Mouse (Mus musculus) forebrain, embryonic 15.5 days (tissue): ENCODE measurements around the gene Cacna2d3. TPM values are rescaled to one million over a fixed set of nuclear protein-coding genes. Genes with fewer than 3 reads are reported as not detected.

Experiments
- ATAC-seq: fragments of 200-750 bp; cut with Nextera tagmentation; replicated peaks from 2 replicates; pipeline ENCODE4 v1.8.0; 2017; ENCODE audit warnings: mild to moderate bottlenecking, moderate TSS enrichment, moderate library complexity
- H3K27ac ChIP-seq: fragments of 300-500 bp; sonication (generic); replicated peaks from 2 replicates; pipeline ENCODE4 v1.5.1; 2015; ENCODE audit warnings: mild to moderate bottlenecking, inconsistent platforms
- H3K27me3 ChIP-seq: fragments of 300-500 bp; sonication (generic); 2 replicates; pipeline ENCODE4 v1.6.1; 2015; ENCODE audit warnings: inconsistent platforms
- H3K36me3 ChIP-seq: fragments of 300-500 bp; sonication (generic); 2 replicates; pipeline ENCODE4 v1.6.1; 2015; ENCODE audit warnings: mild to moderate bottlenecking, inconsistent platforms
- H3K4me1 ChIP-seq: fragments of 300-500 bp; sonication (generic); 2 replicates; pipeline ENCODE4 v1.6.1; 2015; ENCODE audit warnings: inconsistent platforms
- H3K4me2 ChIP-seq: fragments of 300-500 bp; sonication (generic); replicated peaks from 2 replicates; pipeline ENCODE4 v1.6.1; 2015; ENCODE audit warnings: mild to moderate bottlenecking, inconsistent platforms
- H3K4me3 ChIP-seq: fragments of 300-500 bp; sonication (generic); 2 replicates; pipeline ENCODE4 v1.5.1; 2015; ENCODE audit warnings: mild to moderate bottlenecking, inconsistent platforms
- H3K9ac ChIP-seq: fragments of 300-500 bp; sonication (generic); replicated peaks from 2 replicates; pipeline ENCODE4 v1.6.1; 2015; ENCODE audit warnings: mild to moderate bottlenecking, inconsistent platforms
- H3K9me3 ChIP-seq: fragments of 300-500 bp; sonication (generic); 2 replicates; pipeline ENCODE4 v1.6.1; 2016; ENCODE audit warnings: inconsistent platforms
- WGBS: fragments of 180-500 bp; shearing (Covaris S2); methylation state at CpG from one replicate; pipeline ENCODE4 v1.1.7; 2015; ENCODE audit warnings: mixed read lengths; 5-methylcytosine and 5-hydroxymethylcytosine counted together
- polyA plus RNA-seq: library from polyadenylated mRNA; unstranded; fragments of >200 nt; fragmentation: Nextera tagmentation; extraction: Ambion mirVana; gene quantifications from 2 replicates; pipeline ENCODE4 v1.2.1, GENCODE M21; 2015

The Cacna2d3 gene
- polyA plus RNA-seq, 1 experiment from 2014 or later, result 28.1 TPM

- whole genome bisulfite sequencing, result 97% methylated on average over 1 of the region's 1 CpGs
- Histone ChIP-seq H3K27me3 (no peaks in the 10 kb centered on the region), H3K36me3 (no peaks in the 10 kb centered on the region), H3K4me2 (no peak overlapping the region), H3K4me1 (no peaks in the 10 kb centered on the region), H3K9me3 (no peaks in the 10 kb centered on the region), H3K27ac (no peak overlapping the region), H3K4me3 (no peak overlapping the region), H3K9ac (no peak overlapping the region)
- no peak for ATAC-seq
Measured at GRCm38 (mm10) chr14:28887373-28887772, 834.3 kb downstream of the Cacna2d3 start.

DNA sequence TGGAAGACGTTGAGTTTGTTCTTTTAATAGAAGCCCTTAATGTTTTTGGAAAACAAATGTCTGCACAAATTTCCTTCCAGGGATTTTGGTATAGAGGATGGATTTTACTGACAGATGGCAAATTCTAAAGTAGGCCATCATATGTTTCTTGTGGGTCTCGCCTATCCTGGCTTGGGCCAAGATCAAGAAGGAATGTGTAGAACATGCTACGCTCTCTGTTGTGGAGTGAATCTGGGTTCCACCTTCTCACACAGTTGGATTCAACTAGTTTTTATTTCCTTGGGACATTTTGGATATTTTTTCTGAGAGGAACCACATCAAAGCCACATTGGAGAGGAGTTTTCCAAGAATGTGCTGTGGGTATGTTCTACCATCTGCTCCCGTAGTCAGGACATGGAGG lies 835.0 kb downstream of the Cacna2d3 start:
- no peaks in the 10 kb centered on the region for H3K27me3 ChIP-seq
- WGBS, result 87% methylated on average over 4 of the region's 4 CpGs
- no peaks in the 10 kb centered on the region for H3K36me3 ChIP-seq
- H3K27ac ChIP-seq, result no peak overlapping the region
- H3K4me2 ChIP-seq, result no peak overlapping the region
- ATAC-seq, result no peak
- no peak overlapping the region for H3K4me3 ChIP-seq
- no peaks in the 10 kb centered on the region for H3K4me1 ChIP-seq
- H3K9me3 ChIP-seq, result no peaks in the 10 kb centered on the region
- H3K9ac ChIP-seq, result no peak overlapping the region

- Histone ChIP-seq H3K27me3 (no peaks in the 10 kb centered on the region), H3K27ac (no peak overlapping the region), H3K4me3 (no peak overlapping the region), H3K36me3 (no peaks in the 10 kb centered on the region), H3K4me1 (no peaks in the 10 kb centered on the region), H3K9ac (no peak overlapping the region), H3K4me2 (no peak overlapping the region), H3K9me3 (no peaks in the 10 kb centered on the region)
- ATAC-seq, result no peak
- WGBS, result 73% methylated on average over 6 of the region's 6 CpGs
Measured at GRCm38 (mm10) chr14:28870983-28871382, 850.7 kb downstream of the Cacna2d3 start.

- no peak overlapping the region for H3K27ac ChIP-seq
- no peak for ATAC-seq
- no peak overlapping the region for H3K9ac ChIP-seq
- no peaks in the 10 kb centered on the region; the same call in 1 of the 2 replicates for H3K4me1 ChIP-seq
- no peaks in the 10 kb centered on the region for H3K9me3 ChIP-seq
- H3K4me2 ChIP-seq, result no peak overlapping the region
- 96% methylated on average over 5 of the region's 5 CpGs for WGBS
- no peak overlapping the region for H3K4me3 ChIP-seq
- no peaks in the 10 kb centered on the region for H3K36me3 ChIP-seq
- no peaks in the 10 kb centered on the region for H3K27me3 ChIP-seq
Measured at GRCm38 (mm10) chr14:28870382-28870781, 851.3 kb downstream of the Cacna2d3 start.

GRCm38 (mm10) chr14:28864925-28865324 lies 856.7 kb downstream of the Cacna2d3 start:
- ATAC-seq, result no peak
- Histone ChIP-seq H3K36me3 (no peaks in the 10 kb centered on the region), H3K4me3 (no peak overlapping the region), H3K4me2 (no peak overlapping the region), H3K9me3 (no peaks in the 10 kb centered on the region), H3K27ac (no peak overlapping the region), H3K4me1 (peaks cover 3% of the 10 kb centered on the region; the same call in 1 of the 2 replicates), H3K27me3 (no peaks in the 10 kb centered on the region), H3K9ac (no peak overlapping the region)
- WGBS, result 26% methylated on average over 4 of the region's 4 CpGs

DNA sequence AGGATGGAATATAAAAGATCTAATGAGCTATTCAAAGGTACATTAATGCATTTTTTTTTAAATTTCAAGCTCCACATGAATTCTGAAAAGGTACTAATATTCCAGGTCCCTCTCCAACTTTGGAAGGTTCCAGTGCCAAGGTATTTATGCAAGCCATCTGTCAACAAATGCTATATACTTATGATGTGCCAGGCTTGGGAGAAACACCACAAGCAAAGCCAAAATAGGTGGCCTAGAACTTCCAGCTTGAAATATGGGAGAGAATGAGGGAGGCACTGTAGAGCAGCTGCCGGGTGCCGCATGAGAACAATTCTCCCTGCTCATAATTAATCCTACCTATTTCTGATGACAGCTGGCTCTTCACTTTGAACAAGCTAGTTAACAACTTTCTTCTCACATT lies 860.5 kb downstream of the Cacna2d3 start:
- ATAC-seq, result no peak
- no peaks in the 10 kb centered on the region for H3K27me3 ChIP-seq
- WGBS, result 46% methylated on average over 2 of the region's 2 CpGs
- no peak overlapping the region for H3K27ac ChIP-seq
- H3K4me1 ChIP-seq, result peaks cover 3% of the 10 kb centered on the region; the same call in 1 of the 2 replicates
- no peak overlapping the region for H3K9ac ChIP-seq
- H3K4me2 ChIP-seq, result no peak overlapping the region
- H3K4me3 ChIP-seq, result no peak overlapping the region
- no peaks in the 10 kb centered on the region for H3K9me3 ChIP-seq
- H3K36me3 ChIP-seq, result no peaks in the 10 kb centered on the region

Other genes with a start within 250 kb of the Cacna2d3 start
- 440 and 448 TPM in 2 replicates for gene Selenok, start 246.4 kb upstream of the Cacna2d3 start, polyA plus RNA-seq